Mouse (Mus musculus) heart, embryonic 15.5 days (tissue): ENCODE measurements around the gene Prr22. TPM values are rescaled to one million over a fixed set of nuclear protein-coding genes. Genes with fewer than 3 reads are reported as not detected.

Experiments used
- ATAC-seq: fragments of 200-750 bp; cut with Nextera tagmentation; replicated peaks from 2 replicates; pipeline ENCODE4 v1.8.0; 2017; ENCODE audit warnings: low read depth, moderate TSS enrichment; ENCODE audit not compliant: insufficient number of reproducible peaks, insufficient read depth, low FRiP score
- H3K27ac ChIP-seq: fragments of 300-500 bp; sonication (generic); 2 replicates; pipeline ENCODE4 v1.5.1; 2015; ENCODE audit warnings: mild to moderate bottlenecking, inconsistent platforms
- H3K27me3 ChIP-seq: fragments of 300-500 bp; sonication (generic); 2 replicates; pipeline ENCODE4 v1.6.1; 2015; ENCODE audit warnings: inconsistent platforms
- H3K36me3 ChIP-seq: fragments of 300-500 bp; sonication (generic); 2 replicates; pipeline ENCODE4 v1.6.1; 2015; ENCODE audit warnings: mild to moderate bottlenecking, inconsistent platforms
- H3K4me1 ChIP-seq: fragments of 300-500 bp; sonication (generic); replicated peaks from 2 replicates; pipeline ENCODE4 v1.6.1; 2015; ENCODE audit warnings: inconsistent platforms
- H3K4me2 ChIP-seq: fragments of 300-500 bp; sonication (generic); 2 replicates; pipeline ENCODE4 v1.6.1; 2015; ENCODE audit warnings: inconsistent platforms, mild to moderate bottlenecking, moderate library complexity
- H3K4me3 ChIP-seq: fragments of 300-500 bp; sonication (generic); 2 replicates; pipeline ENCODE4 v1.5.1; 2015; ENCODE audit warnings: mild to moderate bottlenecking, inconsistent platforms
- H3K9ac ChIP-seq: fragments of 300-500 bp; sonication (generic); 2 replicates; pipeline ENCODE4 v1.6.1; 2015; ENCODE audit warnings: mild to moderate bottlenecking, inconsistent platforms
- H3K9me3 ChIP-seq: fragments of 300-500 bp; sonication (generic); replicated peaks from 2 replicates; pipeline ENCODE4 v1.6.1; 2016; ENCODE audit warnings: inconsistent platforms
- WGBS: fragments of 180-500 bp; shearing (Covaris S2); methylation state at CpG from one replicate; pipeline ENCODE4 v1.1.7; 2015; ENCODE audit warnings: mixed read lengths; 5-methylcytosine and 5-hydroxymethylcytosine counted together
- polyA plus RNA-seq: library from polyadenylated mRNA; unstranded; fragments of >200 nt; fragmentation: Nextera tagmentation; extraction: Ambion mirVana; gene quantifications from 2 replicates; pipeline ENCODE4 v1.2.1, GENCODE M21; 2015

Prr22 gene
- polyA plus RNA-seq, 1 experiment from 2014 or later = 0.92 TPM

DNA sequence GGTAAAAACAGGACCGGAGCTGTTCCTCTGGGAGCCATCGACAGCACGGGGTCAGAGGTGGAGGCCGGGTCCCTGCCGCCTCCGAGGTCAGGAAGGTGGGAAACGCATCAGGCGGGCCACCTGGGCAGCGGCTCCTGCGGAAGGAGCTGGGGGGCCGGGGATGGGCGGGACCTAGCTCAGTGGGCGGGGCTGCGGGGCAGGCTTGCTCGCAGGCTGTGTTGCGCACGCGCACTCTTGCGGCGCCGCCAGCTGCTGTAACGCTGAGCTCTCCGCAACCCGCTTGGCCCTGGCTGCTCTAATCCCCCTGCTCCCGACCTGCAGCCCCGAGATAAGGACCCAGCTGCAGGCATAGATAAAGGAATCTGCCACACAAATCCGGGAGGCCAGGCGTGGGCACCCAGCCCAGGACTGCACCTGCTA is 8.0 kb upstream of the Prr22 start:
- Histone ChIP-seq H3K27me3 (peaks cover 19% of the 10 kb centered on the region), H3K36me3 (peaks cover 6% of the 10 kb centered on the region; the same call in 1 of the 2 replicates), H3K4me1 (peaks cover 49% of the 10 kb centered on the region), H3K4me3 (peak overlapping the region; percentile 53), H3K9me3 (no peaks in the 10 kb centered on the region), H3K9ac (peak overlapping the region; percentile 62), H3K4me2 (peak overlapping the region; percentile 83), H3K27ac (peak overlapping the region; percentile 92)
- 1% methylated on average over 27 of the region's 28 CpGs for WGBS
- peak; percentile 23; the same call in 1 of the 2 replicates for ATAC-seq

DNA sequence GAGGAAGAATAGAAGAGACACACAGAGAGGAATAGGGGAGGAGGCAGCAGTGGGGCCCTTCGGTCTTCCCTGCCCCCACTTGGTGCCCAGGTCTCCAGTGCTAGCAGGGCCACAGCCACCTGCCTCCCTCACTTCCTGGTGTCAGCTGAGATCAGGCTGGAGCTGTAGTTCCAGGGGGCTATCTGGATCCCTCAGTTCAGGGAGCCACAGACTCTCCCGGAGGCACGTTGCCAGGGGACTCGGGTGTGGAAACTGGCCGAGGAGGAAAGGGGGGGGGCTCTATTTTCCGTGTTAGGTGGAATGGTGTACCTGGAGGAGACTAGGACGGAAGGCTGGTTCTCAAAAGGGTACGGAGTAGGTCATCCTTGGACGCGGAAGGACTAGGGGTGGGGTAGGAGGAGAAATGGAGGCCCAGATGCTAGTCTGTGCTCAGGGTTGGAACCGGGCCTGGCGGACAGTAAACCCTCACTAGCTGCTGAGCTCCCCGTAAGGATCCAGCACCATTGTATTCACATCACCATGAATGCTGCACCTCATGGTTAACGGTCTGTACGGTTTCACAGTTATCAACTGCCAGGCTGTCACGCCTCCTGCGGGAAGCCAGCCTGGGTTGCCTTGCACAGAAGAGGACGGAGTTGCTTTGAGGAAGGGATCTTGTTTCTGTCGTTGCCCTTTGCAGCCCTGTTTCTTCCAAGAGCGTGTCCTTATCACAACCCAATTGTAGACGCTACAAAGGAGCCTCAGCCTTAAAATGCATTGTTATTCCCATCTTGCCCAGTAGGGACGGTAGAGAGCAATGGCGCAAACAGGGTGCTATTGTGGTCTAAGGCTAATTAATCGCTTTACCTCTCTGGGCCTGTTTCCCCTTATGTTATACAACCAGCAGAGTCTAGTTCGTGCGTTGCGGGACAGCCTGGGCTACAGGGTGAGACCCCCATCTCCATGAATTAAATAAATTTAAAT is 7.0 kb upstream of the Prr22 start:
- H3K27ac ChIP-seq = peak overlapping the region; percentile 99
- H3K4me2 ChIP-seq = peak overlapping the region; percentile 83
- peaks cover 8% of the 10 kb centered on the region; the same call in 1 of the 2 replicates for H3K27me3 ChIP-seq
- H3K4me1 ChIP-seq = peaks cover 39% of the 10 kb centered on the region
- H3K4me3 ChIP-seq = no peak overlapping the region; the same call in 1 of the 2 replicates
- ATAC-seq = no peak
- 0 out of 2 replicates have a peak overlapping the region, but pooled peaks have one; percentile 16 for H3K9ac ChIP-seq
- H3K9me3 ChIP-seq = no peaks in the 10 kb centered on the region
- 40% methylated on average over 27 of the region's 27 CpGs for WGBS
- peaks cover 15% of the 10 kb centered on the region for H3K36me3 ChIP-seq

DNA sequence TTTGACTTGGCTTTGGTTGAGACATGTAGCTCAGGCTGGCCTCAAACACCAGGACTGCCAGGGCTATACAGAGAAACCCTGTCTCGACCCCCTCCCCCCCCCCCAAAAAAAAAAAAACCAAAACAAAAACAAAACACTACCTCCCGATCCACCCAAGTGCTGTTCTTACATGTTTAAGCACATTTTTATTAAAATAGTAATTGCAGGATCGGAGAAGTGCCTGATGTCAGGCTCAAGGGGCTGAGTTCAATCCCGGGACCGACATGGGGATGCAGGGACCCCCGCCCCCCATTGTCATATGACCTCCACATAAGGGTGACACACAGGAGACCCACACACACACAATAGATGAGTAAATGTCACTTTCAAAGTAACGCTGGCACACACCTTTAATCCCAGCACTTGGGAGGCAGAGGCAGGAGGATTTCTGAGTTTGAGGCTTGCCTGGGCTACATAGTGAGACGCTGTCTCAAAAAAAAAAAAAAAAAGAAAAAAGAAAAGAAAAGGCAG is 6.3 kb upstream of the Prr22 start:
- peak overlapping the region; percentile 99 for H3K27ac ChIP-seq
- peak overlapping the region; percentile 84 for H3K4me3 ChIP-seq
- peaks cover 39% of the 10 kb centered on the region for H3K4me1 ChIP-seq
- 74% methylated on average over 8 of the region's 8 CpGs for WGBS
- H3K9me3 ChIP-seq = no peaks in the 10 kb centered on the region
- H3K9ac ChIP-seq = no peak overlapping the region
- H3K4me2 ChIP-seq = peak overlapping the region; percentile 75
- H3K27me3 ChIP-seq = 0 out of 2 replicates have a peak, but pooled peaks cover 4% of the 10 kb centered on the region
- ATAC-seq = no peak
- peaks cover 22% of the 10 kb centered on the region for H3K36me3 ChIP-seq

DNA sequence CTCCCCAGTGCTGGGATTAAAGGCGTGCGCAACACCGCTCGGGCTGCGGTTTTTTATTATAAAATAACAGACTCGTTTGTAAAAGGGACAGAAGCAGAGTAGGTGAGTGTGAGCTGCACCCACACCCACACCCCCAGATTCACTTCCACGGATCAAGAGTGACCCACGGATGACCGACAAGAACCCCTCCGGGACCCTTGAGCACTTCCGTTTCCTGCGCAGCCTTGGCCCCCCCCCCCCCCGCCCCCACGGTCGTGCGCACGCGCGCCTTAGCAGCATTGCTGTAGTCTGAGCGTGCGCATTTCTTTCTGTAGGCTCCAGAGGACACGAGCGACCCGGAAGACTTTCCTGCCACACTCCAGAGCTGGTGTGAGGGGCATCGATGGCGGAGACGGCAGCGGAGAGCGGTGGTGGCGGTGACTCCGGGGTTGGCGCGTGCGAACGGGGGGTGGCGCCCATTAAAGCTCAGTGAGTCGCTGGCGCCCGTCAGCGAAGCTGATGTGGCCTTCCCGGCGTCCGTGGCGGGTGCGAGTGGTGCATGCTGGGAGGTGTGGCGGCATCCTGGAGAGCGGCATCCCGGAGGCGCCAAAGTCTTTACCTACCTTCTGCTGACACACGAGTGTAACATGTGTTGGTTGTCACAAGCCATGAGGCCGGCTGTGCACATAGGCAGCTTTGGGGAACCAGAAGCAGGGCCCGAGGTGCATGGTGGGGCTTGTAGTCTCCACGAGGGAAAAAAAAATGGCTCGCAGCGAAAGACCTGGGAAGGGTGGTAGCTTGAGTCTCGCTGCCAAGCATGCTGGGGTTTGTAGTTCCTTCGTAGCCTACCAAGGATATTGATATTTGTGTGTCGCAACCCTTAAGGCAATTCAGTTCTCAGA is 5.3 kb upstream of the Prr22 start, which contains the start of gene Dus3l:
Gene Dus3l (plus strand): TSS at position 284 of the 881 bp plus-strand sequence.
- peaks cover 31% of the 10 kb centered on the region for H3K36me3 ChIP-seq
- peak within 1 kb of the TSS; percentile 75 for H3K4me2 ChIP-seq
- peaks cover 37% of the 10 kb centered on the region for H3K4me1 ChIP-seq
- peak within 1 kb of the TSS; percentile 84 for H3K4me3 ChIP-seq
- no peaks in the 10 kb centered on the region for H3K9me3 ChIP-seq
- WGBS = 2% methylated on average over 57 of the region's 58 CpGs
- no peaks in the 10 kb centered on the region for H3K27me3 ChIP-seq
- H3K27ac ChIP-seq = peak within 1 kb of the TSS; percentile 99
- ATAC-seq = peak; percentile 76
- peak within 1 kb of the TSS; percentile 82 for H3K9ac ChIP-seq

DNA sequence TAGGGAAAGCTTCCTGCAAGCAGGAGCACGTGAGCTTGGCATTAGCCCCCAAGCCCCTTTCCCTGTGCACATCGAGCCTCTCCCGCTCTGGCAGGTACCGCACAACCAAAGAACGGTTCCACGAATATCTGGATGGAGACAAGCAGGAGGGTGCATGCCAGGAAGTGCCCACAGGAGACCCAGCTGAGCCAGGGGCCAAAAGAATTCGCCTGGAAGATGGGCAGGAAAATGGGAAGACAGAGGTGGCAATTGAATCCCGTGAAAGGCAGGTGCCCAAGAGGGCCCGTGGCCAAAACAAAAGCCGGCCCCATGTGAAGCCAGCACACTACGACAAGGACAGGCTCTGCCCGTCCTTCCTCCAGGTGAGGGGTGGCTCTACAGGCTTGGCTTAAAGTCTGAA is 4.6 kb upstream of the Prr22 start:
- WGBS = 45% methylated on average over 12 of the region's 12 CpGs
- peak overlapping the region; percentile 99 for H3K27ac ChIP-seq
- no peak for ATAC-seq
- H3K4me2 ChIP-seq = peak overlapping the region; percentile 75
- peaks cover 39% of the 10 kb centered on the region for H3K36me3 ChIP-seq
- H3K4me1 ChIP-seq = peaks cover 37% of the 10 kb centered on the region
- peak overlapping the region; percentile 84 for H3K4me3 ChIP-seq
- no peaks in the 10 kb centered on the region for H3K27me3 ChIP-seq
- peak overlapping the region; percentile 82 for H3K9ac ChIP-seq
- no peaks in the 10 kb centered on the region for H3K9me3 ChIP-seq

DNA sequence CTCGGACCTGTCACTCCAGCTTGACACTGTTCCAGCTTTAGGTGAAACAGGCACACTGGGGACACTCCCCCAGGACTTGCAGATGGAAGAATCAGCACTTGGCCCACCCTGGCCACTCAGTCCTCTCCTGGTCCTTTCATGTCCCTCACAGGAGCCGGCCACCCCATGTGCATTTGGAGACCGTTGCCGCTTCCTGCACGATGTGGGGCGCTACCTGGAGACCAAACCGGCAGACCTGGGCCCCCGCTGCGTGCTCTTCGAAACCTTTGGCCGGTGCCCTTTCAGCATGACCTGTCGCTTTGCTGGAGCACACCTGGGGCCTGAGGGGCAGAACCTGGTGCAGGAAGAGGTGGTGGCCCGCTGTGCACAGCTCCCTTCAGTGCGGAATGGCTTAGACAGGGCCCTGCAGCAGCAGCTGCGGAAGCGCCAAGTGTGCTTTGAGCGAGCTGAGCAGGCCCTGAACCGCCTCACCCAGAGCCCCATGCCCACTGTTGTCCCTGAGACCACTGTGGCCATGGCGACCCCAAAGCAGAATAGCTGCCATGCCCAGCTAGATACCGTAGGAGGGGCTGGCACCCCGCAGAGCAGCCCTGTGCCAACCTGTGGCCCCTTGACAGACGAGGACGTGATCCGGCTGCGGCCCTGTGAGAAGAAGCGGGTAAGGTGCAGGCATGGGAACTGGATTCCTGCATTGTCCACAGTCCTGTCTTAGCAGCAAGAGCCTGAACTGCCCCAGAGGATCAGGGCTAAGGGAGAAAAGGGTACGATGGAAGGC is 3.2 kb upstream of the Prr22 start:
- no peaks in the 10 kb centered on the region for H3K27me3 ChIP-seq
- H3K4me2 ChIP-seq = no peak overlapping the region
- no peak overlapping the region for H3K27ac ChIP-seq
- peaks cover 43% of the 10 kb centered on the region for H3K36me3 ChIP-seq
- H3K9me3 ChIP-seq = no peaks in the 10 kb centered on the region
- 95% methylated on average over 27 of the region's 27 CpGs for WGBS
- ATAC-seq = no peak
- H3K4me1 ChIP-seq = peaks cover 28% of the 10 kb centered on the region
- no peak overlapping the region for H3K9ac ChIP-seq
- no peak overlapping the region for H3K4me3 ChIP-seq

DNA sequence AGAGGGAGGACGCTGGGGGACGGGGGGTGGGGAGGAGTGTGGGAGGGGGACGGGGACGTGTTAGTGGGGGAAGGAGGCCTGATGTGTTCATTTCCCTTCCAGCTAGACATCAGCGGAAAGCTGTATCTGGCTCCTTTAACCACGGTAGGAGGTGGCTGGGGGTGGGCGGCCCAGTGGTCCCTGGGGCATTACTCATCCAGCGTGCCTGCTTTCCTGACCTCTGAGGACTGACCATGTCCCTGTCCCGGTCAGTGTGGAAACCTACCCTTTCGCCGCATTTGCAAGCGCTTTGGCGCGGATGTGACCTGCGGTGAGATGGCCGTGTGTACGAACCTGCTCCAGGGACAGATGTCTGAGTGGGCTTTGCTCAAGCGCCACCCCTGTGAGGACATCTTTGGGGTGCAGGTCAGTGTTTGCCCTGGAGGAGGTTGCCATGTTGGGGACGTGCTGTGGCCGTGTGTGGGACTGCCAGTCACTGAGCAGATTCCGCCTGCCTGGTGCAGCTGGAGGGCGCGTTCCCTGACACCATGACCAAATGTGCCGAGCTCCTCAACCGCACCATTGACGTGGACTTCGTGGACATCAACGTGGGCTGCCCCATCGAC is 2.4 kb upstream of the Prr22 start:
- no peak overlapping the region for H3K27ac ChIP-seq
- H3K9me3 ChIP-seq = no peaks in the 10 kb centered on the region
- H3K4me3 ChIP-seq = no peak overlapping the region
- no peaks in the 10 kb centered on the region for H3K27me3 ChIP-seq
- H3K9ac ChIP-seq = no peak overlapping the region
- WGBS = 91% methylated on average over 29 of the region's 29 CpGs
- peaks cover 43% of the 10 kb centered on the region for H3K36me3 ChIP-seq
- ATAC-seq = no peak
- H3K4me2 ChIP-seq = no peak overlapping the region
- H3K4me1 ChIP-seq = peaks cover 20% of the 10 kb centered on the region

DNA sequence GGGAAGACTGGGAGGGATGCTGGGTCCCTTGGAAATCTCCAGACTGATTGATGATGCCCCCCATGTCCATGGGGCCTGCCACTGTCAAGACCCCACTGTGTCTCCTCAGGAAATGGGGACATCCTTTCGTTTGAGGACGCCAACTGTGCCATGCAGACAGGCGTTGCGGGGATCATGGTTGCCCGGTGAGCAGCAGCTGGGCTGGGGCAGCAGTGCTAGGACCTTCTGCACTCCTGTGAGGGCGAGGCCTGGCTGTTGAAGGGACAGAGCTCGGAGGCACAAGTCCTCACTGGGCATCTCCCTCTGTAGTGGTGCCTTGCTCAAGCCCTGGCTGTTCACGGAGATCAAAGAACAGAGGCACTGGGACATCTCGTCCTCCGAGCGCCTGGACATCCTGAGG is 1.1 kb upstream of the Prr22 start:
- Histone ChIP-seq H3K9ac (no peak overlapping the region), H3K27me3 (no peaks in the 10 kb centered on the region), H3K36me3 (peaks cover 43% of the 10 kb centered on the region), H3K4me3 (no peak overlapping the region), H3K9me3 (no peaks in the 10 kb centered on the region), H3K27ac (no peak overlapping the region), H3K4me2 (no peak overlapping the region), H3K4me1 (peaks cover 11% of the 10 kb centered on the region)
- ATAC-seq = no peak
- WGBS = 93% methylated on average over 11 of the region's 11 CpGs

DNA sequence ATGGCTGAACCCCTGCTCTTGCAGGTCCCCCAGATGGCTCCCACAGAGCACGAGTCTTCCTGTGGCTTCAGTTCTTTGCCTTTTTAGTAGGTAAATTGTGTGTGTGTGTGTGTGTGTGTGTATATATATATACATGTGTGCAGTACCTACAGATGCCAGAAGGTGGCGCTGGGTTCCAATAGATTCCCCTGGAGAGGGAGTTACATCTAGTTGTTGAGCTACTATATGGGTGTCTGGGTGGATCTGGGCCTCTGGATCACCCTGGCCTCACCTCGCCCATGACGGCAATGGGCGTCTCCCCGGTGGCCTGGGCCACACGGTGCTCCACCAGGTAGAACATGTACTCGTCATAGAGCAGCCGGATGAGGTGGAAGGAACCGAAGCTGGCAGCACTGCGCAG is 7.5 kb downstream of the Prr22 start:
- ATAC-seq = no peak
- Histone ChIP-seq H3K9ac (no peak overlapping the region), H3K4me3 (no peak overlapping the region), H3K27ac (no peak overlapping the region), H3K27me3 (no peaks in the 10 kb centered on the region), H3K36me3 (peaks cover 6% of the 10 kb centered on the region), H3K9me3 (no peaks in the 10 kb centered on the region), H3K4me2 (no peak overlapping the region), H3K4me1 (peaks cover 28% of the 10 kb centered on the region)
- 92% methylated on average over 11 of the region's 11 CpGs for WGBS

DNA sequence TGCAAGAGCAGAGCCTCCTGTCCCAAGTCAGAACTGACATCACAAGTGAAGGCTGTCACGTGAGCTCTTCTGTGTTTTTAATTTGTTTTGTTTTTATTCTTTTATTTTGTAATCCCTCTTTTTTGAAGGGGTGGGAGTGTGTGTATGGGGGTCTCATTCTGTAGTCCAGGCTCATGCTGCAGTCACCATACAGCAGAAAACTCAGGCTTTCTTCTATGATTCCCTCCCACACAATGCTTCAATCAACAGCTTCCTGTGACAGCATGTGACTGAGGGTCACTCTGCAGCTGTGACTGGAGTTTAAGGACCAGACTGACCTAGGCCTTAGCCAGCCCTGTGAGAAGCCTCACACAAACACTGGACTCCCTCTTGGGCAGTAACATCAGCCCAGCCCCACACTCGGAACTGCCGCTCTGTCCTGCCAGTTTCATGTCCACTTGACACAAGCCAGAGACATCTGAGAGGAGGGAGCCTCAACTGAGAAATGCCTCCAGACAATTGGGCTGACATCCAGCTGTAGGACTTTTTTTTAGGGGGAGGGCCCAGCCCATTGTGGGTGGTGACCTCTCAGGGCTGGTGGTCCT is 8.8 kb downstream of the Prr22 start:
- Histone ChIP-seq H3K27me3 (no peaks in the 10 kb centered on the region), H3K9ac (peak overlapping the region; percentile 7; the same call in 1 of the 2 replicates), H3K36me3 (peaks cover 6% of the 10 kb centered on the region), H3K4me2 (no peak overlapping the region), H3K9me3 (no peaks in the 10 kb centered on the region), H3K4me1 (peaks cover 28% of the 10 kb centered on the region), H3K4me3 (no peak overlapping the region), H3K27ac (peak overlapping the region; percentile 74)
- peak; percentile 69 for ATAC-seq
- 28% methylated on average over 3 of the region's 3 CpGs for WGBS
